Mouse (Mus musculus): ENCODE measurements at regions not wholly inside any gene's neighbourhood (a gene's known extent, or its start where the extent isn't known, plus 50 kb on each side); places are given as distances from the start of the nearest gene placed in this dataset.
"Not testable (repeated sequence)": the region's sequence is repeated elsewhere in the genome, so short reads cannot be mapped to it uniquely, and the experiment has no call there.

DNA sequence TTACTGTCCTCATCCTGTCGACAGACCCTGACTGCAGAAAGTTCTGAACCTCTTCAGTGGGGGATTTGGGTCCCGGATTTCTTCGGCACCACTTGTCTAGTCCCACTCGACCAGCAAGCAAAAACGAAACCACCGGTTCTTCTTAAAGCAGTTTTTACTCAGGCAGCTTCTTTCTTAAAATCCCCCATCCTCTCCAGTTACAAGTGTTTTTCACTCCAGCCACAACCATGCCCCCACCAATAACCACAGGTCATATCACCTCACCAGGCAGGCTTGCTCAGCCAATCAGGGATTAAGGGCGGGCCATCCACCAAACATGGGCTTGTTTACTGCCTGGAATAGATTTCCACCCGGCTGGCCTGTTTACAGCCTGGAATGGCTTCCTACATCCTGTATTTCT, 874.7 kb upstream of the Tmeff2 start:
- WGBS = 88% methylated on average over 8 of the region's 8 CpGs
- not testable (repeated sequence) for H3K4me1 ChIP-seq (ENCODE audit: control insufficient read depth, insufficient read depth, low read length); H3K4me3 ChIP-seq (replicated peaks; ENCODE audit: insufficient read depth, low read depth, low read length); H3K27ac ChIP-seq (ENCODE audit: insufficient read depth, low read length); DNase-seq; H3K27me3 ChIP-seq (ENCODE audit: control insufficient read depth, insufficient read depth, low read length)

DNA sequence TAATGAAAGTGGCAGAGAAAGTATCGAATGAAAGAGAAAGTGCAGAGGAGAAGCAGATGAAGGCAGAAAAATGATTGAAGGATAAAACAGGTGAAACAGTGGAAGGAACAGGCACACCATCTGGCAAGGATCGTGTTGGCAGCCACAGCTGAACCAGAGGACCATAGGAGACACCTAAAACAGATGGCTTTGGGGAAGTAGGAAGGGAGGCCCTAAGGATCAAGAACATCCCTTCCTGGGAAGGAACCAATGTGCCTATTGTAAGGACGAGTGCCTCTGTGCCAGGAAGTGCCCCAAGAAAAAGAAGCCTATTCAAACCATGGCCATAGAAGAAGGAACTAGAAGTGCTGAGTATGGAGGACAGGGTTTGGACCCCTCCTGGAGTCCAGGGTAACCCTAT, 865.2 kb upstream of the Tmeff2 start:
- Histone ChIP-seq H3K4me3 (replicated peaks; ENCODE audit: insufficient read depth, low read depth, low read length) (no peak overlapping the region), H3K27ac (ENCODE audit: insufficient read depth, low read length) (no peak overlapping the region), H3K27me3 (ENCODE audit: control insufficient read depth, insufficient read depth, low read length) (no peaks in the 10 kb centered on the region), H3K4me1 (ENCODE audit: control insufficient read depth, insufficient read depth, low read length) (no peaks in the 10 kb centered on the region)
- TF ChIP-seq CTCF (IDR thresholded peaks at IDR 0.05; ENCODE audit: borderline replicate concordance, insufficient read depth, low read depth, low read length) (no peak), POLR2A (IDR thresholded peaks at IDR 0.05; ENCODE audit: borderline replicate concordance, insufficient read depth, low read length) (no peak)
- DNase-seq = peak; percentile 19 to 51
- 12% methylated on average over 3 of the region's 3 CpGs for WGBS

DNA sequence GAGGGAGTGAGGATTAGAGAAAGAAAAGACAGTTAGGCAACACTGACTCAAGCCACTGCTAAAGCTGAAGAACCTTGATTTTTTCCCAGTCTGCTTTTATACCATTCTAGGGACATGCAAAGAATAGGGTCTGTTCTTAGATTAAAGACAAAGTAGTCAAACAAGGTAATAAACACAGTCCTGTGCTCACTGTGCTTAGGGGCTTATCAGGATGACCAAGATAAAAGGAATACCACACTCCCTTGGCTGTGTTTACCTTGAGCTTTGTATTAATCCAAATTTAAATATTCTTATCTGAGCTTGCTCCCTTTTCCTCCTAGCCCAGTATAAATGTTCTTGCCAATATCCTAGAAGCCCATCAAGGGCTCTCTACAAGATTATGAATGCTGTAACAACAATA, 854.6 kb upstream of the Tmeff2 start:
- no peak overlapping the region for H3K4me3 ChIP-seq (replicated peaks; ENCODE audit: insufficient read depth, low read depth, low read length)
- no peaks in the 10 kb centered on the region for H3K27me3 ChIP-seq (ENCODE audit: control insufficient read depth, insufficient read depth, low read length)
- H3K4me1 ChIP-seq (ENCODE audit: control insufficient read depth, insufficient read depth, low read length) = no peaks in the 10 kb centered on the region
- no peak for DNase-seq
- H3K27ac ChIP-seq (ENCODE audit: insufficient read depth, low read length) = no peak overlapping the region
- TF ChIP-seq CTCF (IDR thresholded peaks at IDR 0.05; ENCODE audit: borderline replicate concordance, insufficient read depth, low read depth, low read length) (no peak), POLR2A (IDR thresholded peaks at IDR 0.05; ENCODE audit: borderline replicate concordance, insufficient read depth, low read length) (no peak)

DNA sequence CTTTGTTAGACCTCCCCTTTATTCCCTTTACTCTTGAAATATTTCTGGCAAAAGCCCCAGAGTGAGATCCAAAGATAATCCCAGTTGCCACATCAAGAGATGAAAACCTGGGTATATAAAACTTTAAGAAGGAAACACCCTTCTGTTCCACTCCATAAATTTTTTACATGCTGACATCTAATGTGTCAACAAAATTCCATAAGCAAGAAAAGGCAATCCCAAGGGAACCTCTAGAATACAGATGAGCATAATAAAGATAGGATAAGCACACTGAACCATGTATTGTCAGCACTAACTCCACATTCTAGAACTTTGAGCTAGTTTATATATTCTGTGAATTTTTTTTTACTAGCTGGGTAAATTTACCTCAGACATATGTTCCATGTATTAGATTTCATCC, 810.7 kb upstream of the Tmeff2 start:
- H3K27me3 ChIP-seq (ENCODE audit: control insufficient read depth, insufficient read depth, low read length) = no peaks in the 10 kb centered on the region
- no peak overlapping the region for H3K27ac ChIP-seq (ENCODE audit: insufficient read depth, low read length)
- no peak for DNase-seq
- H3K4me1 ChIP-seq (ENCODE audit: control insufficient read depth, insufficient read depth, low read length) = no peaks in the 10 kb centered on the region
- TF ChIP-seq CTCF (IDR thresholded peaks at IDR 0.05; ENCODE audit: borderline replicate concordance, insufficient read depth, low read depth, low read length) (no peak), POLR2A (IDR thresholded peaks at IDR 0.05; ENCODE audit: borderline replicate concordance, insufficient read depth, low read length) (no peak)
- H3K4me3 ChIP-seq (replicated peaks; ENCODE audit: insufficient read depth, low read depth, low read length) = no peak overlapping the region
